Mouse (Mus musculus): Measurements from ENCODE around the gene Trak2. TPM values are rescaled to one million over a fixed set of nuclear protein-coding genes. Genes with fewer than 3 reads are reported as not detected.
"Not testable (repeated sequence)": the region's sequence is repeated elsewhere in the genome, so short reads cannot be mapped to it uniquely, and the experiment has no call there.

The Trak2 gene
- polyA plus RNA-seq, 1 experiment = 13.7 TPM

DNA sequence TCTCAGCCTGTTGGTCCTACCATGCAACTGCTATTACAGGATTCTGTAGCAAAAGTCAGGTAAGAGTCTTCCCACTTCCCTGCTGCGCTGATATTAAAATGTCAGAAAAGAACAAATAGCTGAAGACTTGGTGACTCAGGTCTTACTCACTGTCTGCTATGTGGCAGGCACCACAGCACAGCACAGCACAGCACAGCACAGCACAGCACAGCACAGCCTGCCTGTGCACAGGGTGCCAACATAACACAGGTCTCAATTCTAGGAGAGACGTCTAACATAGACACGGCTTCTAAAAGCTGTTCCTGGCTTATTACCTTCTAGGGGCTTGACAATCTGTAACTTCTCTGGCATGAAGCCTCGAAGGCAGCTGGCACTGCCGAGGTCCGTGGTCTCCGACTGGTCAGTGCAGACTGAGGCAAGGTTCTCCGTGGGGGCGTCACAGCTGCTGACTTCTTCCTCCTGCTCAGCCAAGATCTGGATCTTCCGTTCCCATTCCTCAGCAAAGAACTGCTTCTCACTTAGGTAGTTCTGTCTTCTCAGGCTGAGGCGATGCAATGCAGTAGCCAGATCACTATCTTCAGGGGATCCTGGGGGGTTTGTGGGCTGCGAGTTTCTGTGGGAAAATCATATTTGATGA lies 63.5 kb downstream of the Trak2 start:
- peak overlapping the region; percentile 52 for H3K4me2 ChIP-seq (ENCODE audit: low read depth)
- peaks cover 37% of the 10 kb centered on the region for H3K36me3 ChIP-seq (ENCODE audit: control insufficient read depth, insufficient read depth)
- no peak overlapping the region for H3ac ChIP-seq (ENCODE audit: control insufficient read depth, insufficient read length)
- H3K79me2 ChIP-seq (ENCODE audit: control insufficient read depth, insufficient read depth) = no peaks in the 10 kb centered on the region
- H3K4me3 ChIP-seq = no peak overlapping the region
- no peaks in the 10 kb centered on the region for H3K27me3 ChIP-seq (ENCODE audit: control insufficient read depth, insufficient read depth, insufficient read length)
- peak; percentile 22 for TF ChIP-seq SRF (IDR thresholded peaks at IDR 0.05; ENCODE audit: control insufficient read depth, insufficient read length, low read depth)
- no peak for TF ChIP-seq CEBPB (IDR thresholded peaks at IDR 0.05; ENCODE audit: insufficient read depth, poor library complexity, severe bottlenecking)
- TF ChIP-seq TCF12 (IDR thresholded peaks at IDR 0.05; ENCODE audit: insufficient read depth, poor library complexity, severe bottlenecking) = no peak
- peak in 1 of 3 experiments; percentile 65 for TF ChIP-seq MYOG (IDR thresholded peaks at IDR 0.05; ENCODE audit: control insufficient read depth in 1 of 3, insufficient read depth in 1 of 3, insufficient read length in 2 of 3, low read depth in 2 of 3)
- TF ChIP-seq USF1 (IDR thresholded peaks at IDR 0.05; ENCODE audit: low read depth) = no peak
- TF ChIP-seq POLR2A (IDR thresholded peaks at IDR 0.05; ENCODE audit: insufficient read length, low read depth) = no peak
- peak in 2 of 3 experiments; percentile 47 to 83 for TF ChIP-seq MYOD1 (IDR thresholded peaks at IDR 0.05; ENCODE audit: control insufficient read depth in 1 of 3, insufficient read length in 2 of 3, low read depth in 2 of 3)
- no peak for TF ChIP-seq MAX (IDR thresholded peaks at IDR 0.05; ENCODE audit: low read depth)
- no peak for TF ChIP-seq E2F4 (IDR thresholded peaks at IDR 0.05; ENCODE audit: insufficient read depth)
- no peak for TF ChIP-seq POLR2AphosphoS2 (IDR thresholded peaks at IDR 0.05; ENCODE audit: insufficient read length, low read depth)
- no peak for TF ChIP-seq REST (IDR thresholded peaks at IDR 0.05; ENCODE audit: insufficient read depth, insufficient read length)
- no peak for TF ChIP-seq TCF3 (IDR thresholded peaks at IDR 0.05; ENCODE audit: insufficient read length, low read depth)

DNA sequence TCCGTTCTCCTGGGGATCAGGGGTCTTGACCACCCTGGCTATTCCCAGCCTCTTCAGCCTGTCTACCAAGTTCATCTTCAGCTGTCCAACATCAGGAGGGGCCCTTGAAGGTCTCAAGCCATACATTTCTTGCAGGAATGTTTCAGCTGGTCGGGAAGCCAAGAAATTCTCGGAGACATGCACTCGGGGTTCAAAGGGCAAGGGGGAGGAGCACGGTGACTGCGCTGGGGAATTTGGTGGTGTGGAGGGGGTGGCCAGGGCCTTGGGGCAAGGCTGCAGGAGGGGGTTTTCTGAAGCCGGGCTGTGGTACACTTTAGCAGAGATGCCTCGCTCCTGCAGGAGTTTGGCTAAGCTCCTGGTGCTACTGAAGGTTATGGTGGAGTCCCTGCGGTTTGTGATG lies 69.5 kb downstream of the Trak2 start:
- Histone ChIP-seq H3K4me2 (ENCODE audit: low read depth) (no peak overlapping the region), H3K4me3 (no peak overlapping the region), H3K36me3 (ENCODE audit: control insufficient read depth, insufficient read depth) (peaks cover 22% of the 10 kb centered on the region), H3K79me2 (ENCODE audit: control insufficient read depth, insufficient read depth) (no peaks in the 10 kb centered on the region), H3ac (ENCODE audit: control insufficient read depth, insufficient read length) (no peak overlapping the region), H3K27me3 (ENCODE audit: control insufficient read depth, insufficient read depth, insufficient read length) (no peaks in the 10 kb centered on the region)
- TF ChIP-seq CEBPB (IDR thresholded peaks at IDR 0.05; ENCODE audit: insufficient read depth, poor library complexity, severe bottlenecking) (no peak), MYOD1 (IDR thresholded peaks at IDR 0.05; ENCODE audit: control insufficient read depth in 1 of 3, insufficient read length in 2 of 3, low read depth in 2 of 3) (no peak), POLR2AphosphoS2 (IDR thresholded peaks at IDR 0.05; ENCODE audit: insufficient read length, low read depth) (no peak), POLR2A (IDR thresholded peaks at IDR 0.05; ENCODE audit: insufficient read length, low read depth) (no peak), TCF3 (IDR thresholded peaks at IDR 0.05; ENCODE audit: insufficient read length, low read depth) (no peak), MYOG (IDR thresholded peaks at IDR 0.05; ENCODE audit: control insufficient read depth in 1 of 3, insufficient read depth in 1 of 3, insufficient read length in 2 of 3, low read depth in 2 of 3) (no peak), REST (IDR thresholded peaks at IDR 0.05; ENCODE audit: insufficient read depth, insufficient read length) (no peak), TCF12 (IDR thresholded peaks at IDR 0.05; ENCODE audit: insufficient read depth, poor library complexity, severe bottlenecking) (no peak), MAX (IDR thresholded peaks at IDR 0.05; ENCODE audit: low read depth) (no peak), SRF (IDR thresholded peaks at IDR 0.05; ENCODE audit: control insufficient read depth, insufficient read length, low read depth) (no peak), E2F4 (IDR thresholded peaks at IDR 0.05; ENCODE audit: insufficient read depth) (no peak), USF1 (IDR thresholded peaks at IDR 0.05; ENCODE audit: low read depth) (no peak)

DNA sequence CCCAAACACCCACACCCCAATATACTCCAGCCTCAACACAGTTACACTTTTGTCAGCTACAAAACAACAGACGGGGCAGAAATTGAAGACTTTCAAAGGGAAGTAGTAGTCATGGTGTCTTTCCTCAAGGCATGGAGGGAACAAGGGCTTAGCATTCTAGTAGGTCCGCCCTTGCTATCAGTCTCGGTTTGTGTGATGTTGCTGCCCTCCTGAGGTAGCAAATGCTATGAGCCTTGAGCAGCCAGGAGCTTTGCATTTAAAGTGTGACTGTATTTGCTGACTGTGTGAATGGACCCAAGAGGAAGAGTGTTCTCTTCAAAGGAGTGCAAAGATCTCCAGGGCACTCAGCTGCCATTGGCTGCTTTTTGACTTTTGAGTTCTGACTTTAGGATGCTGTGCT lies 75.7 kb downstream of the Trak2 start:
- not testable (repeated sequence) for H3K79me2 ChIP-seq (ENCODE audit: control insufficient read depth, insufficient read depth); H3K27me3 ChIP-seq (ENCODE audit: control insufficient read depth, insufficient read depth, insufficient read length); H3K36me3 ChIP-seq (ENCODE audit: control insufficient read depth, insufficient read depth); H3K4me3 ChIP-seq; H3ac ChIP-seq (ENCODE audit: control insufficient read depth, insufficient read length); H3K4me2 ChIP-seq (ENCODE audit: low read depth)

DNA sequence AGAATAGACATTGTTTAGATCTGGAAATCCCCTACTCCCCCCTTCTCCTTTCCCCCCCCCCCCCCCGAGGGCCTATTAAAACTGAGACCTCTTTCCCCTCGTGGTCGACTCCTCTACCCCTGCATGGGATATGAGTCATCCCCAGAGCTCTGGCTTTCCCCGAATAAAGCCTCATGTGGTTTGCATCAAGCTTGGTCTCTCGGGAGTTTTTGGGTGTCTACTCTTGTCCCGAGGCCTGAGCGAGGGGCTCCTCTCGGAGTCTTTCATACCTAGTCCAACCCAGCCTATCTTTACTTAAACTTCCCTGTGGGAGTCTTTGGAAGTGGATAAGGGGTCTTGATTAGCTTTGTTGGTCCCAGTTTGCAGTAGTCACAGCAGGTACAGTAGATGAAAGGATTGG lies 80.8 kb downstream of the Trak2 start:
- not testable (repeated sequence) for H3ac ChIP-seq (ENCODE audit: control insufficient read depth, insufficient read length); H3K27me3 ChIP-seq (ENCODE audit: control insufficient read depth, insufficient read depth, insufficient read length); H3K36me3 ChIP-seq (ENCODE audit: control insufficient read depth, insufficient read depth); H3K4me3 ChIP-seq; H3K79me2 ChIP-seq (ENCODE audit: control insufficient read depth, insufficient read depth); H3K4me2 ChIP-seq (ENCODE audit: low read depth)

DNA sequence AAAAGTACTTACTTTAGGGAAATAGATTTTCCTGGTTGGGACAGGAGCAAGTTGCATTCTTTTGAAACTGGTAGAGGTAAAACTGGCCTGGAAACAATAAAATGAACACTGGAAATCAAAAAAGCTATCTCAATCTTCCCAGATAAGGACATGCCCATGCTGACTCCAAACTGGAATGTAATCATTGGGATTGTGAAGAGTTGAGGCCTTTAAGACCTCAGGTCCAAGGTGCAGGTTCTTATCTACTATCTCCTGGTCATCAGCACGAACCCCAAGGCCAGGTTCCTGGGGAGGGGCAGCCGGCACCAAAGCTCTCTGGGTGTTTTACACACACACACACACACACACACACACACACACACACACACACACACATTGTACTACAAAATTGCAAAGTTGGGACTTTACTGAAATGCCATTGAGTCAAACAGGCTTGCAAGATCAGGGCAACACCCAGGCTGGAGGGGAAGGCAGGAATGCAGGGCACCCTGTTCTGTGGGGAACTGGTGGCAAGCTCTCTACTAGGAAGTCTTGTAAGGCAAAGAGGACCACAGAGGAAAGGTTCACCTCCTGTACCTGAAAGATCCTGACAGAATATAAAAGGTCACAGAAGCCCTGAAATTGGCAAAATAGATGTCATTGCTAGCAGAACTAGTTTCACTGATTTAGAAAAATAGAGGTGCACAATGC lies 81.6 kb downstream of the Trak2 start:
- not testable (repeated sequence) for H3K4me2 ChIP-seq (ENCODE audit: low read depth); H3K27me3 ChIP-seq (ENCODE audit: control insufficient read depth, insufficient read depth, insufficient read length); H3K4me3 ChIP-seq; H3ac ChIP-seq (ENCODE audit: control insufficient read depth, insufficient read length); H3K36me3 ChIP-seq (ENCODE audit: control insufficient read depth, insufficient read depth); H3K79me2 ChIP-seq (ENCODE audit: control insufficient read depth, insufficient read depth)

DNA sequence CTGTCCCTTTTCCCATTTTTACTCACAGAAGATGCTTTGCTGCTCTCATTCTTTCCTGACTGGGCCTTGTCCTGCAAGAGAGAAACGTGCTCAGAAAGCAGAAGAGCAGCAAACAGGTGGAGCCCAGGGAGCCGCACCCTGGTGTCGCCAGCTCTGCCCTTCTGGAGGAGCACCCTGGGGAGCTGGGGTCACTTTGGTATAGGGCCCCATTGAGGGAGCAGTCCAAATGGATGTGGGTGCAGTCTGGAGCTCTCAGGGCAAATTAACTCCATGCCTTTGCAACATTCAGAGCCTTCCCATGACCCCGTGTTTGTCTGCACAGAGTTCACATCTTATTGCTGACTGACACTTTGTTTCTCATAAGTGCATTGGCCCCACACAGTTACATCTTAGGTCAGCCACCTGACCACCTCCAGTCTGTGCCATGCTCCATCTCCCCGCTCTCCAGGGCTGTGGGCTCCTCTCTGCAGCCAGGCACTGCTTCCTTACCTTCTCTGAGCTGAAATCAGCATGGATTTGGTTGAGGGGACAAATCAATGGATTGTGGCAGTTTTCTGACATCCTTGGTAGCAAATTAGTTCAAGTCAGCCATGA lies 82.4 kb downstream of the Trak2 start:
- H3ac ChIP-seq (ENCODE audit: control insufficient read depth, insufficient read length); H3K4me2 ChIP-seq (ENCODE audit: low read depth); H3K4me3 ChIP-seq; H3K79me2 ChIP-seq (ENCODE audit: control insufficient read depth, insufficient read depth); H3K27me3 ChIP-seq (ENCODE audit: control insufficient read depth, insufficient read depth, insufficient read length); H3K36me3 ChIP-seq (ENCODE audit: control insufficient read depth, insufficient read depth): not testable (repeated sequence)

Data from myocyte (in vitro differentiated cells).